Mouse (Mus musculus): Measurements from ENCODE around the gene Sbk2. TPM values are rescaled to one million over a fixed set of nuclear protein-coding genes. Genes with fewer than 3 reads are reported as not detected.

Sbk2 gene
- total RNA-seq, 2 experiments from 2014 or later: not detected

DNA sequence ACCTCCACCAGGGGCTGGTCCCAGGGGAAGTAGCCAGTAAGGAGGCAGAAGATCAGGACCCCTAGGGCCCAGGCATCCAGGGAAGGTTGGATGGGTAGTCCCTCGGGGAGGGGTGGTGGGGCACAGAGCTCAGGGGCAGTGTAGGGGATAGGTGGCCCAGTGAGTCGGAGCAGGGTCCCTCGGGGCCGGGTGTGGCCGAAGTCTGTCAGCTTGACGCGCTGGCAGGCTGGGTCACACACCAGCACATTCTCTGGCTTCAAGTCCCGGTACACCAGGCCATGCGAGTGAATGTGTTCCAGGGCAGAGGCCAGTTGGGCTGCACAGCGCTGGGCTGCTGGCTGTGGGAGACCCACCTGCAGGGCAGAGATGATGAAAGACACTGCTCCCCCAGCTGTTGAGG is 6.8 kb downstream of the Sbk2 start:
- no peak for ATAC-seq (replicated peaks; ENCODE audit: poor library complexity, severe bottlenecking)

DNA sequence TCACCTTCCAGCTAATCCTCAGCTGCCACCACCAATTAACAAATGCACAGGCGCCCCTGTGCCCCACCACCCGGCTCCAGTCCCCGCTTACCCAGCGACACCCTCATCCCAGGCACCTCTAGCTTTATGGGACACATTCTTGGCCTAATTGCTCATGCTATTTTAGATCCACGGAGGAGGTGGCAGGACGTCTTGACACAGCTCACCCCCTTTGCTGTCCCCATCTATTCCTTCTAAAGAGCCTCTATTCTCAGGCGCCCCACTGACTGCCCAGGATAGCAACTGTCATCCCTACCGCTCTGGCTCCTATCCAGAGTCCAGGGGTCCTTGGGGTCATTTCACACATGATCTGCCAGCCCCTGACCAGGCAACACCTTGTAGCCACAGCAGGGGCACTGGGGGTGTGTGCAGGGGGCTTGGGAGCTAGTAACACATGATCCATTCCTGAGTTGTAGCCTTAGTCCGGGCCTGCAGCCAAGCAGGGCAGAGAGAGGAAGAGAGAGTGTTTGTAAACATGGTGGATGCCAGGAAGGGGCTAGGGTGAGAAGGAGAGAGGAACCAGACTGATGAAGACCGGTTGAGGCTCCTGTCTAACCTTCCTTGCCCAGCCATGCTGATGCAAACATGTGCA is 10.3 kb downstream of the Sbk2 start:
- no peak for ATAC-seq (replicated peaks; ENCODE audit: poor library complexity, severe bottlenecking)

DNA sequence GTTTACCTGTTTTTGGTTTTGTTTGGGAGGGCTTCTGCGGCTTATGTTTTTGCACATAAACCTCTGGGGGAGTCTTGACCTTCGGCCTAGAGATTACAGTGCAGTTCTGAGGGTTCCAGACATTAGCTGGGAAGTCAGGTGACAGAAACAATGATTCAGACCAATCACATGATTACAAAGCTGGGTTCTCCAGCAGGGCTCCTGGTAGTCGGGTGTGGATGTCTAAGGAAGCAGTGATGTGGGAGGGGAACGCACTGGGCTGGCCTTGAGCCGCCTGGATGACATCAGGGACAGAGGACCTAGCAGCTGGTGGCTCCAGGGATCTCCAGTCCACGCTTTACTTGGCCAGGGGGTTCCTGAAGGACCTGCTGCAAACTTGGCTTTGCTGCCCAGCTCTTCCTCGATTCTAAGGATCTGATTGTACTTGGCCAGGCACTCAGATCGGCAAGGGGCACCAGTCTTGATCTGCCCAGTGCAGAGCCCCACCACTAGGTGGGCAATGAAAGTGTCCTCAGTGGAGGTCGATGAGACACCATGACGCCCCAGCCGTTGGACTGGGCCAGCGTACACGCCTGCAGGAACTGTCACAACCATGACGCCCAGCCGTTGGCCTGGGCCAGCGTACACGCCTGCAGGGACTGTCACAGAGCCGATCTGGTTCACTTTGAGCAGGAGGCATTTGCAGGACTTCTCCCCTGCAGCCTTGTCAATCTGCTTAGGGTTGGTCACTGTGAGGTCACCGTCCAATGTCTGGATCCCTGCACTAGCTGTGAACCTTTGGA is 13.5 kb downstream of the Sbk2 start:
- ATAC-seq (replicated peaks; ENCODE audit: poor library complexity, severe bottlenecking): no peak

DNA sequence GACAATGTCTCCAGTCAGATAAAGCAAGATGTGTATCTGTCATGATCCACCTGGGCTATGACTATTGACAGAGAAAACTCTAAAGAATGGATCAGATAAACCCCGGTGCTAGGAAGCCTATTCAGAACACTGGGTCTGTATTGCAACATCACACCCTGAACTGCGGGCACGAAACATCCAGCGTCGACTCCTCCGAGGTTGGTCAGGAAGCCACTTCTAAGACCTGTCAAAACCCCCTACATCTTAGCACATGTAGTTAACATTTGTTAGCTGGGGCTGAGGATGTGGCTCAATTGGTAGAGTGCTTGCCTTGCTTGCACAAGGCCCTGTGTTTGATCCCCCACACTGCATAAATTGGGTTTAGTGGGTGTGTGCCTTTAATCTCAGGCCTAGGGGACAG is 15.8 kb downstream of the Sbk2 start:
- peak; percentile 41; the same call in 1 of the 2 replicates for ATAC-seq (replicated peaks; ENCODE audit: poor library complexity, severe bottlenecking)

DNA sequence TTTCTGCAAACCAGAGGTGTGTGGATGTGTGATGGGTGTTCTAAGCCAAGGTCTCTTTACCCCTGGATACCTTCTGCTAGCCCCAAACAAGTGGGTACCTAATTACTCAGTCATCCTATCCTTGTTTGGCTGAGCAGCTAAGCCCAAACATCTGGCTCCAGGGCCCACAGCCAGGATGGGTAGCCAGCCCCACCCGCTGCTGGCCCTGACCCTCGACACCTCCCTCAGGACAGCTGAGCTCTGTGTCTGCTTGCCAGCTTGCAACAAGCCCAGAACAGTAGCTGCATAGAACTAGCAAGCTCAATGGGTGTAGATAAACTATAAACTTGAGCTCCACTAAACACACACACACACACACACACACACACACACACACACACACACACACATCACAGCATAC is 16.4 kb downstream of the Sbk2 start:
- ATAC-seq (replicated peaks; ENCODE audit: poor library complexity, severe bottlenecking): no peak

DNA sequence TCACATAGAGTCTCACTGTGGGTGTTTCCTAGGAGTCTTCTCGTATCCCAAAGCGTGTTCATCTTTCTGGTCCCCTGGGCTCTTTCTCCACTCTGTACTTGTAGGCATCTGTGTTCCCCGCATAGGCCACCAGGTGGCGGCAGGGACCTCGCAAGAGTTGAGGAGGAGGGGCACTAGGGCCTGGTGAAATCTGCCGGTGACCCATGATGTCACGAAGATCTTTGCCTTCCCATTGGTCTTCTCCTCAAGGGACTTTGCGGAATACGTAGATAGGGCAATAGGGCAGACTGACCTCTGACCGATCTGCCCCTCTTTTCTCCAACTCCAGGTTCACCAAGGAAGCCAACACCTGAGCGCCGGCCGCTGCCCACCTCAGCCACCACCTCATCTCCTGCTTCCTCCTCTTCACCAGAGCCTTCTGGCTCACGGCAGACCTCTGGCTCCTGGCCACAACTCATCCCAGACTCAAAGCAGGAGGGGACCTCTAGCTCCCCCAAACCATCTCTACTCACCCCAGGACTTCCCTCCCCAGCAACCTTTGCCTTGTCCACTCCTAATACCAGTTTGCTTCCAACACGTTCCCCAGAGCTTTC is 20.9 kb downstream of the Sbk2 start:
- ATAC-seq (replicated peaks; ENCODE audit: poor library complexity, severe bottlenecking): peak; percentile 92

DNA sequence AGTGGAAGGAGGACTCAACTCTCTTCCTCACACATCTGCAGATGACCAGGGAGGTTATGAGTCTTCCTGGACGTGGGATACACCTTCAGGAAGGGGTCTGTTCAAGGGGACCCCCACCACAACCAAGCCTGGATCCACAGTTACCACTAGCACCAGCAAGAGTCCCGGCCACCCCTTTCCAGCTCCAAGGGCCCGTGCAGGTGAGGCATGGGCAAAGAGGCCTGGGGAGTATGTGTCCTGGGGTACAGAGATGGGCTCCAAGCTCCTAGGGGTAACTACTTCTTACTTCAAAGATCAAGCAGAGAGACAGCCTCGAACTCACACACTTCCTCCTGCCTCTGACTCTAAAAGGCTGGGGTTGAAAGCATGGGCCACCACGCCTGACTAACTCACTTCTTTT is 21.5 kb downstream of the Sbk2 start:
- ATAC-seq (replicated peaks; ENCODE audit: poor library complexity, severe bottlenecking): no peak

DNA sequence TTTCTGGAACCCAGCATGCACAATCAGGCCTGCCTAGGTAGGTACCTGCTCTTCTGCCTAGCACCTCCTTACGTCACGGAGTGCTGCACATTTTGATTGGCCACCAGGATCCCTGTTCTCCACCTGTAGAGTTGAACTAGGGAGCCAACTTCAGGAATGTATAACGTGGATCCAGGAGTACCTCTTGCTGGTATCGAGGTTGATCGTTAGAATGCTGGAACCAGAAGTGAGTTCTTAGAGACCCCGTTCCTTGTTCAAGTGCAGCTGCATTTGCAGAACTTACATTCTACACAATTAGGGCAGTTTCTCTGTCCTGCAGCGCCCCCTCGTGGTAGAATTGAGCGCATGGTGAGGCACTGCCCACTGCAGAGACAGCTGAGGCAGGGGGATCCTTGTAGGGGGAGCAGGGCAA is 24.1 kb downstream of the Sbk2 start:
- peak; percentile 56 for ATAC-seq (replicated peaks; ENCODE audit: poor library complexity, severe bottlenecking)

DNA sequence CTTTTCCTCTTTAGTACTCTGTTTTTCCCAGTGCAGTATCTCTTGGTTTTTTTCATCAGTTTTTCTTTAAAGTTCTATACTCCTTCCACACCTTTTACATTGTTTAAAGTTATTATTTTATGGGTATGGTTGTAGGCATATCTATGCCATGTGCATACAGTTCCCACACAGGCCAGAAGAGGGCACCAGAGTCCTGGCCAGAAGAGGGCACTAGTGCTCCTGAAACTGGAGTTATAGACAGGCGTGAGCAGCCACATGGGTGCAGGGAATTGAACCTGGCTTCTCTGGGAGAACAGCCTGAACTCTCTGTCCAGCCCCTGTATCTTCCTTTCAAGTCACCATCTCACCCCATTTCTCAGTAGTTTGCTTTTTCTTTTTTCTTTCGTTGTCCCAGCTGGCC is 25.8 kb downstream of the Sbk2 start:
- ATAC-seq (replicated peaks; ENCODE audit: poor library complexity, severe bottlenecking): peak; percentile 65

DNA sequence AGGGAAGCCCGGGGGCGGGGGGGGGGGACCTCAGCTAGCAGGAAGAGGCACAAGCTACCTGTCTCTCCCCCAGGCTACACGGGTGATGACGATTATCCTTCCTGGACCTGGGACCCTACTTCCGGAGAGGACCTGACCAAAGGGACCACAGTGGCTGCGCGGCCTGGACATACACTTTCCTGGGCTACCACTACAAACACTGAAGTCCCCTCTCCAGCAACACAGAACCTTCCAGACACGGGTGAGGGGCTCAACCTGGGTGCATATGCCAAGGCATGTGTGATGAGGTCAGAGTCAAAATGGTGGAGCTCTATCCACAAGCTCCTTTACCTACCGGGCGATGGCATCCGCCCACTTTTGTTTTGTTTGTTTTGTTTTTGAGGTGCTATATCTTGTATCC is 26.8 kb downstream of the Sbk2 start:
- no peak for ATAC-seq (replicated peaks; ENCODE audit: poor library complexity, severe bottlenecking)

DNA sequence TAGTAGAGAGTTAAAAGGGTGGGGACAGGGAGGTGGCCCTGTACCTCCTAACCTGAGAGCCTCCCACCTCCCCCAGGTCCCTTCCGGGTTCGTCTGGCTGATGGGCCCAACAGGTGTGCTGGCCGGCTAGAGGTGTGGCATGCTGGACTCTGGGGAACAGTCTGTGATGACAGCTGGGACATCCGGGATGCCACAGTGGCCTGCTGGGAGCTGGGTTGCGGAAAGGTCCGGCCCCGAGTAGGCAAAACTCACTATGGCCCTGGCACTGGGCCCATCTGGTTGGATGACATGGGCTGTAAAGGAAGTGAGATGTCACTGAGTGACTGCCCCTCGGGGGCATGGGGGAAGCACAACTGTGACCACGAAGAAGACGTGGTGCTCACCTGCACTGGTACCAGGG is 27.4 kb downstream of the Sbk2 start:
- no peak for ATAC-seq (replicated peaks; ENCODE audit: poor library complexity, severe bottlenecking)

DNA sequence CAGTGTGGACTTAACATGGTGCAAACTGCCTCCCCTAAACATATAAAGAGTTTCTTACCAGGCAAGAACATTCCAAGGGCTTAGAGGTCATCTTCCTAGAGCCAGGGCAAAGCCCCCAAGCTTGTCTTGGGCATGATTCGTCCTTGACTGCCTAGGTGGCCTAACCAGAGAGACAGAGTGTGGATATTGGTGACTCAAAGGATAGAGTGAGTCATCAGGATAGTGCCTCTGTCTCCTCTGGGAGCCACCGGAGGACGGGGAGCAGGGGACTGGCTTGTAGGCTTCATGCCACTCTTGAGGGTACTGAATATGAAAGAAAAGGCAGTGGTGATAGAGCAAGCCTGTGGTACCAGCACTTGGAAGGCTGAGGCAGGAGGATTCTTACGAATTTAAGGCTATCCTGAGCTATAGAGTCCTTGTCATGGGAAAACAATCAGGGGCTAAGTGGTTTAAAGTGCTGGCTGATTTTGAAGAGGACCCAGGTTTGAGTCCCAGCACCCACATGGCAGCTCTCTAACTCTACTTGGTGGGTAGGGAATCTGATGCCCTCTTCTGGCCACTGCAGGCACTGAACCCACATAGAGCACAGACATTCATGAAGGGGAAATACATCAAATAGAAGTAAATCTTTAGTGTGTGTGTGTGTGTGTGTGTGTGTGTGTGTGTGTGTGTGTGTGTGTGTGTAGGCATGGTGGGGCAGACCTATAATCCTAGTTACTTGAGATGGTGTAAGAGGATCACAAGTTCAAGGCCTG is 29.9 kb downstream of the Sbk2 start:
- ATAC-seq (replicated peaks; ENCODE audit: poor library complexity, severe bottlenecking): no peak

DNA sequence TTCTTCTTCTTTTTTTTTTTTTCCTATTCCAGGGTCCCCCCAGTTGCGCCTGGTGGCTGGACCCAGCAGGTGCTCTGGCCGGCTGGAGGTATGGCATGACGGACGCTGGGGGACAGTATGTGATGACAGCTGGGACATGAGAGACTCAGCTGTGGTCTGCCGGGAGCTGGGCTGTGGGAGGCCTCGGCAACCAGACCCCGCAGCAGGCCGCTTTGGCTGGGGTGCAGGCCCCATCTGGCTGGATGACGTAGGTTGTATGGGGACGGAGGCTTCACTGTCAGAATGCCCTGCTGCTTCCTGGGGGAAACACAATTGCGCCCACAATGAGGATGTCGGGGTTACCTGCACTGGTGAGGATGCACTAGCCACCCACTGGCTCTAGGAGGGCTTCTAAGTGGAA is 31.1 kb downstream of the Sbk2 start:
- no peak for ATAC-seq (replicated peaks; ENCODE audit: poor library complexity, severe bottlenecking)

DNA sequence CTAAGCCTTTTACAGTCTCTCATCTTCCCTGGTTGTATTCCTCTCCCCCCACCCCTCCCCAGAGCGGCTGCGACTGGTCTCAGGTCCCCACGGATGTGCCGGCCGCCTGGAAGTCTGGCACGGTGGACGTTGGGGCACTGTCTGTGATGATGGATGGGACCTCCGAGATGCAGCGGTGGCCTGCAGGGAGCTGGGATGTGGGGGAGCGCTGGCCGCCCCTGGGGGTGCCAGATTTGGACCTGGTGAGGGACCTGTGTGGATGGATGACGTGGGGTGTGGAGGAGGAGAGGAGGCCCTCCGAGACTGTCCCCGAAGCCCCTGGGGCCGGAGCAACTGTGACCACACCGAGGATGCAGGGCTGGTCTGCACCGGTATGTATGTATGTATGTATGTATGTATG is 35.9 kb downstream of the Sbk2 start:
- no peak for ATAC-seq (replicated peaks; ENCODE audit: poor library complexity, severe bottlenecking)

DNA sequence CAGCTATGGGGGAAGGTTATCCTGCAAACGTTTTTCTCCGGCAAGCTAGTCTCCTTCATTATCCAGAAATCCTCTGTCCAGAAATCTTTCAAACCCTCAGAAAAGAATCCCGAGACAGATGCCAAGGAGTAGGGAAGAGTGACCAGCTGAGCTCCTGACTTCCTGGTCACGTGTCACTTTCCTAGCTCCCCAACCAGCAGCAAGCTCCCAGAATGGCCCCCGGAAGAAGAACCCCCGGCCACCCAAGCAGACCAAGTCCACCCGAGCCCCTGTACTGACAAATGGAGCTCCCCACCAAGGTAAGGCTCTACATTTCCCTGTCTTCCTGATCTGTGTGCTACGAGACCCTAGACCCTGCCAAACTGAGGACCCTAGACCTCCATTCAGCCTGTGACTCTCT is 36.5 kb downstream of the Sbk2 start:
- no peak for ATAC-seq (replicated peaks; ENCODE audit: poor library complexity, severe bottlenecking)

DNA sequence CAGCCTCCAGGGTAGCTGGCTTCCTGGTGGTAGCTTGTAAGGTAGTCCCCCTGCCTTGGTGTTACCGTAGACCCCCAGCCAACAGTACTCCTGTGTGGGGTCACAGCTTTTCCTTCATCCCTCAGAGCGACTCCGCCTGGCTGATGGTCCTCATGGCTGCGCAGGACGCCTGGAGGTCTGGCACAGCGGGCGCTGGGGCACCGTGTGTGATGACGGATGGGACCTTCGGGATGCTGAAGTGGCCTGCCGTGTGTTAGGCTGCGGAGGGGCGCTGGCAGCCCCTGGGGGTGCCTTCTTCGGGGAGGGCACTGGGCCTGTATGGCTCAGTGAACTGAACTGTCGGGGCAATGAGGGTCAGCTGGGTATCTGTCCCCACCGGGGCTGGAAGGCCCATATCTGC is 37.4 kb downstream of the Sbk2 start:
- no peak for ATAC-seq (replicated peaks; ENCODE audit: poor library complexity, severe bottlenecking)

DNA sequence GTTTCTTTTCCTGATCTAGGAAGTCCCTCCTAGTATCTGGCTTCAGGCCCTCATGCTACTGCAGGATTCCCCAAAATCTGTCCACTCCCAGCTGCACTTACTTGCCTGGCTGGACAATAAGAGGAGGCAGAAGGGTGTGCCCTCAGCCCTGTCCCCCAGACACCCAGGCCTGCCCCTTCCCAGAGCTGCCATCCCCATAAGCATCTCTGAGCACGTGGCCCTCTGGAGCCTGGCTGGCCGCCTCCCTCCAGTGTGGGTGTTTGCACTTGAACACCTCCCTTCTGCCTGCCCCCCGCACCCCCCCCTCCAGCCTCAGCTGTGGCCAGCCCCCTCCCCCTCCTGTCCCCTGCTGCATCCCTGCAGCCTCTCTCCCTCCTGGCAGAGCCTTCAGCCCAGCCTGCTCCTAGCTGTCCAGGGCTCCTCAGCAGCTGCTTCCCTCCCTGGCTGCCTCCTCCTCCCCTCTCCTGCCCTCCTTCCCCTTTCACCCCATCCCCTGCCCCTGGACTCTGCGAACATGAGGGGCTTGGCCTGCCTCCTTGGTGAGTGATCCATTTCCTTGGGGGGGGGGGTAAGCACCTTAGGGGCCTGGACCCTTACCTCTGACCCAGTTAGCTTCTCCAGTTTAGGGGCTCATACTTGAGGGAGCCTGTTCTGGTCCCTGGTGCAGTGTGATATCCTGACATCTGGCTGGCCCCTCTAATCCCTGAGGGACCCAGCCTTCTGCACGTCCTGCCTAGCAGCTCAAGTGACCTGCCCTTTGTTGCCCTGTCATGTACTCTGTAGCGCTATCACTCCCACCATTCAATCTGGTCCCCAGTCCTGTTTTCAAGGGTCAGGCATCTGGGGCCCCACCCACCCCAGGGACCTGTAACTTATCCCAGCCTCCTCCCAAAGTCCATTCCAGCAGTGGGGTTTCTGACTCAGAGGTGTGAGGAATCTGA is 38.5 kb downstream of the Sbk2 start, which contains the start of gene Ssc5d:
TSS of gene Ssc5d (plus strand) at position 345 of the 941 bp plus-strand sequence.
- no peak for ATAC-seq (replicated peaks; ENCODE audit: poor library complexity, severe bottlenecking)

DNA sequence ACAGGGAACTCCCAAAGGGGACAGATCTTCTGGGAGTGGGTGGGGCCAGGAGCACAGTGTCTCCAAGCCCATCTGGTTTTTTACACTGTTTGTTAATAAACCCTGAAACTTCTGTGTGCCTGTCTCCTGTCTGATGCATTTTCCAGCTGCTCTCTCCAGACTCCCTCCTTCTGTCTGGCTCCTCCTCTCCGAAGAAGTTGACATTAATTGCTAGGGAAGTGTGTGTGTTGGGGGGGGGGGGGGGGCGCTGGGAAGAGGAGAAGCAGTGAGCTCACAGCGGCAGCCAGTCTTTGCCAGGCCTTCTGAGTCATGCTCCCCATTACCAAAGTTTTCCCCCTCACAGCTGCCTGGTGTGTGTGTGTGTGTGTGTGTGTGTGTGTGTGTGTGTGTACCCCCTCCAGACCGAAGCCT is 39.3 kb downstream of the Sbk2 start:
- no peak for ATAC-seq (replicated peaks; ENCODE audit: poor library complexity, severe bottlenecking)

DNA sequence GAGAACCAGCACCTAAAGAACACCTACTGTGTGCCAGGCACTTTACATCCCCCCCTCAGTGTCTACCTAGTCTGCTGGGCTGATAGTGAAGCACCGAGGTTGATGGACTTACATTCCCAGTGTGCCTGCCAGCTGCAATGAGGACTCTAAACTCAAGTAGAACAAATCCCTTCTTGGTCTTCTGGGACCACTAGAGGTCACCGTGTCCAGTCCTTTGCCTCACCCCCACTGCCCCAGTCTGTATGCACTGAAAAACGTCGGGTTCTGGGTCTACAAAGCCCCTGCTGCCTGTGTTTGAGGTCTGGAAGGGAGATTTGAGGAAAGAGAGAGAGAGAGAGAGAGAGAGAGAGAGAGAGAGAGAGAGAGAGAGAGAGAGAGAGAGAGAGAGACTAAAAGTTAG is 39.7 kb downstream of the Sbk2 start:
- no peak for ATAC-seq (replicated peaks; ENCODE audit: poor library complexity, severe bottlenecking)

Measured in granulocyte monocyte progenitor cell, adult 5-6 weeks (primary cell).